8 mouse cellular contexts compared by ENCODE assay signal in the genomic region with DNA sequence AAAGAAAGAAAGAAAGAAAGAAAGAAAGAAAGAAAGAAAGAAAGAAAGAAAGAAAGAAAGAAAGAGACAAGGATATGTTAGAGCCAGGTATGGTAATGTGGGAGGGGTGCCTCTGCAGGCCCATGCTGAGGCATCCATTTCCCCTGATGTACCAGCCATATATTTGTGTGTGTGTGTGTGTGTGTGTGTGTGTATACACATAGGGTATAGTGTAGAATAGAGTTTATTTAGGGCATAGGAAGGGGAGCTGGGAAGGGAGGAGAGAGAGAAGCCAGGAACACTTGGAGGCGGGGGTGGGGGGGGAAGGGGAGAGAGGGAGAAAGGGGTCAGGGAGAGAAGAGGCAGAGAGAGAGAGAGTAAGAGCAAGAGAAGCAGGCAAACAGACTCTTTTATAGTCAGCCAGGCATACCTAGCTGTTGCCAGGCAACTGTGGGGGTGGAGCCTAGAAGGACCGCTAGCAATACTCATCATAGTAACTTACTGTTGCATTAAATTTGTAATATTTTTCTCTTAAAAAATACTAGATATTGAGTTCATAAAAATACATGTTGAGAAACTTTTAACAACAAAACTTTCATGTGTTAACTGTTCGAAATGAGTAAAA.
DNase-seq lines count a peak whose midpoint lies in the region; ATAC-seq lines count a peak whose summit lies in the region.
"Had no signal": no experiment of that assay in that cellular context is flagged by ENCODE, and none has a peak within 500 bp of the region (broad histone marks: within the 10 kb centered on the region; RNA-seq: fewer than 3 reads in every experiment).

No protein-coding gene starts in this region.

- H3K4me2 ChIP-seq in forebrain, embryonic 16.5 days (ENCODE audit: low read length): no peak overlapping the region
- H3K4me2 ChIP-seq: liver, embryonic 12.5 days had no signal

- no peaks in the 10 kb centered on the region for H3K27me3 ChIP-seq in forebrain, embryonic 16.5 days (replicated peaks; ENCODE audit: control insufficient read depth, insufficient read depth, low read length)
- H3K27me3 ChIP-seq: liver, embryonic 12.5 days had no signal

- no peak overlapping the region for H3K9ac ChIP-seq in forebrain, embryonic 16.5 days (replicated peaks; ENCODE audit: low read depth, low read length)
- H3K9ac ChIP-seq: liver, embryonic 12.5 days had no signal

- WGBS in forebrain, embryonic 16.5 days: 55% methylated on average over 3 of the region's 3 CpGs

- intact Hi-C loops in left cerebral cortex, postnatal 14 days (cut with DNase I): no loop called here

- H3K4me3 ChIP-seq in forebrain, embryonic 16.5 days (replicated peaks; ENCODE audit: low read length): no peak overlapping the region
- H3K4me3 ChIP-seq: liver, embryonic 12.5 days had no signal

- DNase-seq in right cerebral cortex, postnatal 10 days (ENCODE audit: low spot score in 2 of 2): peak; percentile 23 to 31
- no peak for DNase-seq in right cerebral cortex, postnatal 25 days
- peak; percentile 25 for DNase-seq in mesoderm, embryonic 11.5 days (ENCODE audit: low read depth, low spot score)
- DNase-seq in retina, postnatal 1 day: peak; percentile 32
- DNase-seq in left cerebral cortex, postnatal 14 days (ENCODE audit: low spot score in 2 of 2): no peak
- DNase-seq in liver: no peak

- no peak overlapping the region for H3K27ac ChIP-seq in forebrain, embryonic 16.5 days (ENCODE audit: low read length)
- H3K27ac ChIP-seq: liver, embryonic 12.5 days had no signal

- no peaks in the 10 kb centered on the region for H3K4me1 ChIP-seq in forebrain, embryonic 16.5 days (replicated peaks; ENCODE audit: control insufficient read depth, insufficient read depth, low read length)
- H3K4me1 ChIP-seq: liver, embryonic 12.5 days had no signal

- no peaks in the 10 kb centered on the region for H3K9me3 ChIP-seq in forebrain, embryonic 16.5 days (ENCODE audit: control insufficient read depth, low read length)
- H3K9me3 ChIP-seq: liver, embryonic 12.5 days had no signal

- ATAC-seq in forebrain, embryonic 16.5 days: peak; percentile 83
- ATAC-seq: liver, embryonic 12.5 days had no signal

- H3K36me3 ChIP-seq in forebrain, embryonic 16.5 days (ENCODE audit: control insufficient read depth, insufficient read depth): no peaks in the 10 kb centered on the region
- H3K36me3 ChIP-seq: liver, embryonic 12.5 days had no signal

Comparison
In these comparisons a context has a peak if more than half of its experiments do, and no peak if none do; other contexts are left out.
1. DNase-seq: peak in right cerebral cortex, postnatal 10 days (2 of 2), mesoderm, embryonic 11.5 days (single experiment) and retina, postnatal 1 day (single experiment); none in right cerebral cortex, postnatal 25 days (single experiment), left cerebral cortex, postnatal 14 days (0 of 2) and liver (single experiment).